Mouse (Mus musculus): ENCODE data around the gene Dock10. TPM values are rescaled to one million over a fixed set of nuclear protein-coding genes. Genes with fewer than 3 reads are reported as not detected.

Dock10 gene
- polyA plus RNA-seq, 1 experiment from 2014 or later = 2.8 TPM

DNA sequence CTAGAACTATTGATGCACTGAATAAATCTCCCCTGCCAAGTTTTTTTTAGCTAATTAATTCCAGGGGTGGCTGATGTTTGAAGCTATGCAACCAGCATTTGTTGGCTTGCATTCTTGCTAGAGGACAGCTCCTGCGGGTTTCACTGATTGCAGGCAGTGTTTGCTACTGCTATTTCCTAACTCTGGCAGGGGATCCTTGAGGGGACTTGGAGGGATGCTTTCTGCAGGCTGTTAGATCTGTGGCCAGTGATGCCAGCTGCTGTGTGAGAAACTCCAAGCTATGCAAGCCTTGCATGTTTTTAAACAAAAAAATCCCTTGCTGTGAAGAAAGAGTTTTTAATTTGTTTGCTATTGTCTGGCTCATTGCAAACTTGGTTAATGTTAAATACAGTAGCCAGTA, 238.4 kb downstream of the Dock10 start:
- 3% methylated on average over 1 of the region's 1 CpGs for WGBS
- DNase-seq (ENCODE audit: low spot score) = no peak
- no peak overlapping the region for H3K4me2 ChIP-seq (replicated peaks; ENCODE audit: low read depth)
- no peaks in the 10 kb centered on the region for H3K27me3 ChIP-seq (ENCODE audit: control insufficient read depth, insufficient read depth, low read length)
- H3K4me1 ChIP-seq (replicated peaks; ENCODE audit: control insufficient read depth, insufficient read depth) = no peaks in the 10 kb centered on the region
- no peak for TF ChIP-seq EP300 (optimal IDR thresholded peaks at IDR 0.05)
- no peak for TF ChIP-seq CTCF (IDR thresholded peaks at IDR 0.05; ENCODE audit: low read depth)
- ATAC-seq (ENCODE audit: low FRiP score, low TSS enrichment) = no peak
- no peak overlapping the region for H3K27ac ChIP-seq (replicated peaks)
- no peaks in the 10 kb centered on the region for H3K9me3 ChIP-seq (ENCODE audit: control insufficient read depth, low read length)
- no peak overlapping the region for H3K9ac ChIP-seq (ENCODE audit: low read length)
- no peak overlapping the region for H3K4me3 ChIP-seq (ENCODE audit: low read depth, low read length)
- H3K36me3 ChIP-seq (ENCODE audit: control insufficient read depth, insufficient read depth, low read length) = no peaks in the 10 kb centered on the region

DNA sequence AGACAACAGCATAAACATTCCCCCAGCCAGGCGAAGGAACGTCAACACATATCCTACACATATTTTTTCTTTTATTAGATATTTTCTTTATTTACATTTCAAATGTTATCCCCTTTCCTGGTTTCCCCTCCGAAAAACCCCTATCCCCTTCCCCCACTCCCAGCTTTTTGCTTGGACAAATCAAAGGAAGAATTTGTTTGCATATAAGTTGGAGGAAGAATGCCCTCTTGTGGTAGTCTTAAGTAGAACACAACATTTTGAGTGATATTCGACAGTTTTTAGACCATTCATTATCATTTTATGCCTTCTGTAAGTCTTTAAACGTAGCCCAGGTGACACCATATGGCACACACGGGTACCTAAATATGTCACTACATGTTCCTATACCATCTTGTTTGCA, 242.5 kb downstream of the Dock10 start:
- no peaks in the 10 kb centered on the region for H3K27me3 ChIP-seq (ENCODE audit: control insufficient read depth, insufficient read depth, low read length)
- H3K9me3 ChIP-seq (ENCODE audit: control insufficient read depth, low read length) = no peaks in the 10 kb centered on the region
- H3K9ac ChIP-seq (ENCODE audit: low read length) = no peak overlapping the region
- DNase-seq (ENCODE audit: low spot score) (no peak), ATAC-seq (ENCODE audit: low FRiP score, low TSS enrichment) (no peak)
- H3K36me3 ChIP-seq (ENCODE audit: control insufficient read depth, insufficient read depth, low read length) = no peaks in the 10 kb centered on the region
- H3K4me3 ChIP-seq (ENCODE audit: low read depth, low read length) = no peak overlapping the region
- no peaks in the 10 kb centered on the region for H3K4me1 ChIP-seq (replicated peaks; ENCODE audit: control insufficient read depth, insufficient read depth)
- H3K4me2 ChIP-seq (replicated peaks; ENCODE audit: low read depth) = no peak overlapping the region
- WGBS = 36% methylated on average over 6 of the region's 6 CpGs
- TF ChIP-seq EP300 (optimal IDR thresholded peaks at IDR 0.05) = no peak
- peak; percentile 71 for TF ChIP-seq CTCF (IDR thresholded peaks at IDR 0.05; ENCODE audit: low read depth)
- no peak overlapping the region for H3K27ac ChIP-seq (replicated peaks)

DNA sequence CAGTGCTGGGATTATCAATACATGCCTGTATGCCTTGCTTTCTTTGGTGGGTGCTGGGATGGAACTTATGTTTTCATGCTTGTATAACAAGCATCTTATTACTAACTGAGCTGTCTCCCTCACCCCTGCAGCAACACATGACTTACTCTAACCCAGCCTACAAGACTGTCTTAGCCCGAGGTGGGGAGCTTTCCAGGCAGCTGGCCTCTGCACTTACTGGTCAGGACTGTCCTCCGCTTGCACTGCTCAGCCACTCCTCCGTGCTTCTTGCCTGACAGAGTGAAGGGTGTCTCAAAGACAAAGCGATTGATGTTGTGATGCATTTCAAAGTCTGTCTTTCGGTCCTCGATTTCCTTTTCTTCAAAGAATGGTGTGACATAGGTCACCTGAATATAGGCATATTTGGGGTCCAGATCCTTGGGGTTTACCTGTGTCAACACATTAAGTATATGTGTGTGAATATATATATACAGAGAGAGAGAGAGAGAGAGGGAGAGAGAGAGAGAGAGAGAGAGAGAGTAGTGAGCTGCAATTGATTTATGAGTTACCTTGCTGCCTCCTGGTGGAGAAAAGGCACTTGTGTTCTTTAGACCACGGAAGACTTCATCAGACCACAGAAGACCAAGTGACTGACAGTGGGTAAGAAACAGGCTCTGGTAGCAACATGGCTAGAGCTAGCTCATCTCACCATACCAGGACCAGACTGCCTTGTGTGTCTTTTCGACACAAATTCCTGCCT, 245.9 kb downstream of the Dock10 start:
- peak; percentile 19 for DNase-seq (ENCODE audit: low spot score)
- Histone ChIP-seq H3K4me1 (replicated peaks; ENCODE audit: control insufficient read depth, insufficient read depth) (no peaks in the 10 kb centered on the region), H3K27me3 (ENCODE audit: control insufficient read depth, insufficient read depth, low read length) (no peaks in the 10 kb centered on the region), H3K27ac (replicated peaks) (no peak overlapping the region), H3K9ac (ENCODE audit: low read length) (no peak overlapping the region), H3K4me2 (replicated peaks; ENCODE audit: low read depth) (no peak overlapping the region), H3K4me3 (ENCODE audit: low read depth, low read length) (no peak overlapping the region), H3K9me3 (ENCODE audit: control insufficient read depth, low read length) (no peaks in the 10 kb centered on the region), H3K36me3 (ENCODE audit: control insufficient read depth, insufficient read depth, low read length) (no peaks in the 10 kb centered on the region)
- WGBS = 57% methylated on average over 8 of the region's 8 CpGs
- no peak for ATAC-seq (ENCODE audit: low FRiP score, low TSS enrichment)
- TF ChIP-seq EP300 (optimal IDR thresholded peaks at IDR 0.05) (no peak), CTCF (IDR thresholded peaks at IDR 0.05; ENCODE audit: low read depth) (peak; percentile 75)

DNA sequence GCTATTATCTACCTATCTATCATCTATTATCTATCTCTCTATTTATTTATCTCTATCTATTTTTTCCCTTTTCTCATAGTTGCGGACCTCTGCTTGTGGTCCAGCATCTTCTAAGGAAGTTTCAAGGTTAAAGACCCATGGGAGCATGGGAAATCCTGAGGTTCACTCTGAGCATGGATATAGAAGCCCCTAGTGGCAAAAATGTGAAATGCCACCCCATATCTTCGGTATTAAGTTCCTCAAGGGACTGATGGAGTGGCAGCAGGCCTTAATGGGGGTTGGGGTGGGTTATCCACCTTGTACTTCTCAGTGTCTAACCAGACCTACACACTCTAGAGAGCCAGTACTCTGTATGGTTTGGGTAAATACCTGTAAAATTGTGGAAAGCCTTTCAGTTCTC, 253.6 kb downstream of the Dock10 start:
- no peak for ATAC-seq (ENCODE audit: low FRiP score, low TSS enrichment)
- no peaks in the 10 kb centered on the region for H3K9me3 ChIP-seq (ENCODE audit: control insufficient read depth, low read length)
- H3K36me3 ChIP-seq (ENCODE audit: control insufficient read depth, insufficient read depth, low read length) = no peaks in the 10 kb centered on the region
- DNase-seq (ENCODE audit: low spot score) = no peak
- no peak overlapping the region for H3K4me3 ChIP-seq (ENCODE audit: low read depth, low read length)
- no peak overlapping the region for H3K27ac ChIP-seq (replicated peaks)
- H3K4me1 ChIP-seq (replicated peaks; ENCODE audit: control insufficient read depth, insufficient read depth) = no peaks in the 10 kb centered on the region
- H3K4me2 ChIP-seq (replicated peaks; ENCODE audit: low read depth) = no peak overlapping the region
- H3K27me3 ChIP-seq (ENCODE audit: control insufficient read depth, insufficient read depth, low read length) = no peaks in the 10 kb centered on the region
- WGBS = 74% methylated on average over 2 of the region's 2 CpGs
- H3K9ac ChIP-seq (ENCODE audit: low read length) = no peak overlapping the region
- TF ChIP-seq EP300 (optimal IDR thresholded peaks at IDR 0.05) (no peak), CTCF (IDR thresholded peaks at IDR 0.05; ENCODE audit: low read depth) (peak; percentile 62)

DNA sequence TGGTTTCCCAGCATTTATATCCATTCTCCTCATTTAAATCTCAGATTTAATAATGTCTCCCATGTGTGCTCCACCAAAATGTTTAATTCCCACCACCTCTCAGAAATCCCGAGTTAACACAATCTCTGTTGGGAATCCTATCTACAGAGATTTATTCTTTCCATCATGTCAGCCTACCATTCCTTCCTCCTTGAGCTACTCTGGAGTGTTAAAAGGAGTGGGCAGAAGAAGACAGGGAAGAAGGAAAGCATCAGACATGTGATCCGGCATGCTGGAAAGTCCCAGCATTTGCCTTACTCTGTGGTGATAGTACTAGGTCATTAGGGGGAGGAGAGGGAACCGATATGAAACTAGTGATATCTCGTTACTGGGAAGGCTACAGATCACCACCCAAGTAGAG, 254.2 kb downstream of the Dock10 start:
- 87% methylated on average over 4 of the region's 4 CpGs for WGBS
- Histone ChIP-seq H3K27ac (replicated peaks) (no peak overlapping the region), H3K4me3 (ENCODE audit: low read depth, low read length) (no peak overlapping the region), H3K36me3 (ENCODE audit: control insufficient read depth, insufficient read depth, low read length) (no peaks in the 10 kb centered on the region), H3K9me3 (ENCODE audit: control insufficient read depth, low read length) (no peaks in the 10 kb centered on the region), H3K4me2 (replicated peaks; ENCODE audit: low read depth) (no peak overlapping the region), H3K9ac (ENCODE audit: low read length) (no peak overlapping the region), H3K4me1 (replicated peaks; ENCODE audit: control insufficient read depth, insufficient read depth) (no peaks in the 10 kb centered on the region), H3K27me3 (ENCODE audit: control insufficient read depth, insufficient read depth, low read length) (no peaks in the 10 kb centered on the region)
- TF ChIP-seq CTCF (IDR thresholded peaks at IDR 0.05; ENCODE audit: low read depth) = no peak
- TF ChIP-seq EP300 (optimal IDR thresholded peaks at IDR 0.05) = no peak
- DNase-seq (ENCODE audit: low spot score) = no peak
- ATAC-seq (ENCODE audit: low FRiP score, low TSS enrichment) = no peak

DNA sequence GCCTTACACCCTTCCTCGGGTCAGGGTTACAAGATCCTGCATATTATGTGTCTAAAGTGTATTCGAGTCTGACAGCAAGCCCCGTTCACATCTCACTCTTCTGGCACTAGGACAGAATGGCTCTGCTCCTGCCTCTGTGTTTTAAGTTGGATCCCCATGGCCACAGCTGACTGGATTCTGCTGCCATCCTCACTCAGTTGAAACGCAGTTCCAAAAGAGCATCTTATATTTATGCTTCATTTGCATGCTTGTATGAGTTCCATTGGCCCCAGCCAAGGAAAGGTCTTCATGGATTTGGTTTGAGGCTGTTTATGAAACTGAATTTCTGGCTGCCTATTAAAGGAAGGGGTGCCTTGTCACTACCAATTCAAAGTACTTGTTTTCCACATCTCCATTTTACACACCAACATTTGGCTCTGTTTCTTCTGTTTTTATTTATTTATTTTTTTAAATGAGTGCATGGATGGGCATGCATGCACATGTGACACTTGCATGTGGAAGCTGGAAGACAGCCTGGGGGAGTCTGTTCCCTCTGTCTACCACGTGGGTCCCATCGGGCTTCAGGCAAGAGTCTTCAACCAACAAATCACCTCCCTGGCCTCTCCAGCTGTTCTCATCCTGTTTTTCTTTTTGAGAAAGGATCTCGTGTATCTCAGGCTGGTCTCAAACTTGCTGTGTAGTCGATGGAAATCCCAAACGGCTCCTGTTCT, 255.7 kb downstream of the Dock10 start:
- 74% methylated on average over 9 of the region's 9 CpGs for WGBS
- DNase-seq (ENCODE audit: low spot score) (no peak), ATAC-seq (ENCODE audit: low FRiP score, low TSS enrichment) (no peak)

More for the DNA sequence above, 255.7 kb downstream of the Dock10 start:
- no peak overlapping the region for H3K4me3 ChIP-seq (ENCODE audit: low read depth, low read length)
- H3K36me3 ChIP-seq (ENCODE audit: control insufficient read depth, insufficient read depth, low read length) = no peaks in the 10 kb centered on the region
- H3K27me3 ChIP-seq (ENCODE audit: control insufficient read depth, insufficient read depth, low read length) = no peaks in the 10 kb centered on the region
- H3K9me3 ChIP-seq (ENCODE audit: control insufficient read depth, low read length) = no peaks in the 10 kb centered on the region
- TF ChIP-seq CTCF (IDR thresholded peaks at IDR 0.05; ENCODE audit: low read depth) = no peak
- TF ChIP-seq EP300 (optimal IDR thresholded peaks at IDR 0.05) = no peak
- H3K27ac ChIP-seq (replicated peaks) = no peak overlapping the region
- no peak overlapping the region for H3K9ac ChIP-seq (ENCODE audit: low read length)
- H3K4me2 ChIP-seq (replicated peaks; ENCODE audit: low read depth) = no peak overlapping the region
- H3K4me1 ChIP-seq (replicated peaks; ENCODE audit: control insufficient read depth, insufficient read depth) = no peaks in the 10 kb centered on the region

All from stomach, postnatal 0 days (tissue).